Mouse (Mus musculus): Measurements from ENCODE around the gene Rapgef5. TPM values are rescaled to one million over a fixed set of nuclear protein-coding genes. Genes with fewer than 3 reads are reported as not detected.
A peak's percentile ranks its signal among the peaks of the same experiment; 100 is the strongest.

Gene Rapgef5
- total RNA-seq, 1 experiment: 9.9 TPM

GRCm38 (mm10) chr12:117678916-117679315, 162.6 kb downstream of the Rapgef5 start:
- Histone ChIP-seq H3K4me3 (ENCODE audit: insufficient read depth in 1 of 2, low read depth in 1 of 2, low read length in 2 of 2, poor library complexity in 1 of 2, severe bottlenecking in 1 of 2) (no peak overlapping the region), H3K9me3 (ENCODE audit: control insufficient read depth, insufficient read depth, low read depth, low read length) (no peaks in the 10 kb centered on the region), H3K36me3 (ENCODE audit: control insufficient read depth, insufficient read depth, low read length, poor library complexity, severe bottlenecking) (no peaks in the 10 kb centered on the region), H3K9ac (ENCODE audit: insufficient read depth, low read depth, low read length, poor library complexity, severe bottlenecking) (no peak overlapping the region), H3K27ac (ENCODE audit: insufficient read depth, low read depth, low read length, poor library complexity, severe bottlenecking) (no peak overlapping the region), H3K4me1 (ENCODE audit: control insufficient read depth in 2 of 2, insufficient read depth in 2 of 2, low read length in 2 of 2, poor library complexity in 1 of 2) (peaks cover 15 to 26% of the 10 kb centered on the region in 2 experiments)
- DNase-seq (ENCODE audit: low read depth, low spot score): no peak
- in situ Hi-C loops (cut with MboI; ENCODE audit: low sequenced_read_pairs in 2 of 2, unreplicated experiment in 2 of 2): no loop called here
- TF ChIP-seq MAFK (IDR thresholded peaks at IDR 0.05; ENCODE audit: insufficient read depth, low read depth, low read length) (no peak), HCFC1 (IDR thresholded peaks at IDR 0.05; ENCODE audit: borderline replicate concordance, insufficient read depth, low read length) (no peak), ZC3H11A (IDR thresholded peaks at IDR 0.05; ENCODE audit: borderline replicate concordance, low read depth, low read length) (no peak), CHD2 (IDR thresholded peaks at IDR 0.05; ENCODE audit: low read depth, low read length) (no peak), ZNF384 (IDR thresholded peaks at IDR 0.05; ENCODE audit: low read depth, low read length) (no peak)

- H3K36me3 ChIP-seq (ENCODE audit: control insufficient read depth, insufficient read depth, low read length, poor library complexity, severe bottlenecking): no peaks in the 10 kb centered on the region
- H3K9me3 ChIP-seq (ENCODE audit: control insufficient read depth, insufficient read depth, low read depth, low read length): no peaks in the 10 kb centered on the region
- no peak overlapping the region for H3K4me3 ChIP-seq (ENCODE audit: insufficient read depth in 1 of 2, low read depth in 1 of 2, low read length in 2 of 2, poor library complexity in 1 of 2, severe bottlenecking in 1 of 2)
- H3K9ac ChIP-seq (ENCODE audit: insufficient read depth, low read depth, low read length, poor library complexity, severe bottlenecking): no peak overlapping the region
- in situ Hi-C loops (cut with MboI; ENCODE audit: low sequenced_read_pairs in 2 of 2, unreplicated experiment in 2 of 2): no loop called here
- no peak for TF ChIP-seq HCFC1 (IDR thresholded peaks at IDR 0.05; ENCODE audit: borderline replicate concordance, insufficient read depth, low read length)
- no peak for TF ChIP-seq CHD2 (IDR thresholded peaks at IDR 0.05; ENCODE audit: low read depth, low read length)
- TF ChIP-seq MAFK (IDR thresholded peaks at IDR 0.05; ENCODE audit: insufficient read depth, low read depth, low read length): no peak
- no peak for TF ChIP-seq ZNF384 (IDR thresholded peaks at IDR 0.05; ENCODE audit: low read depth, low read length)
- TF ChIP-seq ZC3H11A (IDR thresholded peaks at IDR 0.05; ENCODE audit: borderline replicate concordance, low read depth, low read length): no peak
- H3K27ac ChIP-seq (ENCODE audit: insufficient read depth, low read depth, low read length, poor library complexity, severe bottlenecking): no peak overlapping the region
- peaks cover 18 to 31% of the 10 kb centered on the region in 2 experiments for H3K4me1 ChIP-seq (ENCODE audit: control insufficient read depth in 2 of 2, insufficient read depth in 2 of 2, low read length in 2 of 2, poor library complexity in 1 of 2)
- DNase-seq (ENCODE audit: low read depth, low spot score): no peak
These were observed 163.5 kb downstream of the Rapgef5 start for GRCm38 (mm10) chr12:117679795-117680194.

GRCm38 (mm10) chr12:117681273-117681672, 165.0 kb downstream of the Rapgef5 start:
- DNase-seq (ENCODE audit: low read depth, low spot score): no peak

GRCm38 (mm10) chr12:117683377-117683776, 167.1 kb downstream of the Rapgef5 start:
- Histone ChIP-seq H3K27ac (ENCODE audit: insufficient read depth, low read depth, low read length, poor library complexity, severe bottlenecking) (no peak overlapping the region), H3K4me3 (ENCODE audit: insufficient read depth in 1 of 2, low read depth in 1 of 2, low read length in 2 of 2, poor library complexity in 1 of 2, severe bottlenecking in 1 of 2) (no peak overlapping the region), H3K9ac (ENCODE audit: insufficient read depth, low read depth, low read length, poor library complexity, severe bottlenecking) (no peak overlapping the region), H3K9me3 (ENCODE audit: control insufficient read depth, insufficient read depth, low read depth, low read length) (no peaks in the 10 kb centered on the region), H3K4me1 (ENCODE audit: control insufficient read depth in 2 of 2, insufficient read depth in 2 of 2, low read length in 2 of 2, poor library complexity in 1 of 2) (peaks cover 21 to 38% of the 10 kb centered on the region in 2 experiments), H3K36me3 (ENCODE audit: control insufficient read depth, insufficient read depth, low read length, poor library complexity, severe bottlenecking) (no peaks in the 10 kb centered on the region)
- DNase-seq (ENCODE audit: low read depth, low spot score): no peak
- TF ChIP-seq HCFC1 (IDR thresholded peaks at IDR 0.05; ENCODE audit: borderline replicate concordance, insufficient read depth, low read length) (no peak), ZC3H11A (IDR thresholded peaks at IDR 0.05; ENCODE audit: borderline replicate concordance, low read depth, low read length) (no peak), ZNF384 (IDR thresholded peaks at IDR 0.05; ENCODE audit: low read depth, low read length) (no peak)
- in situ Hi-C loops (cut with MboI; ENCODE audit: low sequenced_read_pairs in 2 of 2, unreplicated experiment in 2 of 2): no loop called here

More at GRCm38 (mm10) chr12:117681273-117681672, 165.0 kb downstream of the Rapgef5 start:
- Histone ChIP-seq H3K9ac (ENCODE audit: insufficient read depth, low read depth, low read length, poor library complexity, severe bottlenecking) (no peak overlapping the region), H3K4me3 (ENCODE audit: insufficient read depth in 1 of 2, low read depth in 1 of 2, low read length in 2 of 2, poor library complexity in 1 of 2, severe bottlenecking in 1 of 2) (no peak overlapping the region), H3K27ac (ENCODE audit: insufficient read depth, low read depth, low read length, poor library complexity, severe bottlenecking) (no peak overlapping the region), H3K36me3 (ENCODE audit: control insufficient read depth, insufficient read depth, low read length, poor library complexity, severe bottlenecking) (no peaks in the 10 kb centered on the region), H3K9me3 (ENCODE audit: control insufficient read depth, insufficient read depth, low read depth, low read length) (no peaks in the 10 kb centered on the region), H3K4me1 (ENCODE audit: control insufficient read depth in 2 of 2, insufficient read depth in 2 of 2, low read length in 2 of 2, poor library complexity in 1 of 2) (peaks cover 19 to 38% of the 10 kb centered on the region in 2 experiments)
- in situ Hi-C loops (cut with MboI; ENCODE audit: low sequenced_read_pairs in 2 of 2, unreplicated experiment in 2 of 2): no loop called here
- TF ChIP-seq HCFC1 (IDR thresholded peaks at IDR 0.05; ENCODE audit: borderline replicate concordance, insufficient read depth, low read length) (no peak), ZC3H11A (IDR thresholded peaks at IDR 0.05; ENCODE audit: borderline replicate concordance, low read depth, low read length) (no peak), CHD2 (IDR thresholded peaks at IDR 0.05; ENCODE audit: low read depth, low read length) (no peak), MAFK (IDR thresholded peaks at IDR 0.05; ENCODE audit: insufficient read depth, low read depth, low read length) (no peak), ZNF384 (IDR thresholded peaks at IDR 0.05; ENCODE audit: low read depth, low read length) (no peak)

- in situ Hi-C loops (cut with MboI; ENCODE audit: low sequenced_read_pairs in 2 of 2, unreplicated experiment in 2 of 2): no loop called here
- Histone ChIP-seq H3K36me3 (ENCODE audit: control insufficient read depth, insufficient read depth, low read length, poor library complexity, severe bottlenecking) (no peaks in the 10 kb centered on the region), H3K4me1 (ENCODE audit: control insufficient read depth in 2 of 2, insufficient read depth in 2 of 2, low read length in 2 of 2, poor library complexity in 1 of 2) (peaks cover 21 to 38% of the 10 kb centered on the region in 2 experiments), H3K27ac (ENCODE audit: insufficient read depth, low read depth, low read length, poor library complexity, severe bottlenecking) (peak overlapping the region; percentile 86; the same call in 1 of the 2 replicates), H3K9me3 (ENCODE audit: control insufficient read depth, insufficient read depth, low read depth, low read length) (no peaks in the 10 kb centered on the region), H3K9ac (ENCODE audit: insufficient read depth, low read depth, low read length, poor library complexity, severe bottlenecking) (no peak overlapping the region), H3K4me3 (ENCODE audit: insufficient read depth in 1 of 2, low read depth in 1 of 2, low read length in 2 of 2, poor library complexity in 1 of 2, severe bottlenecking in 1 of 2) (no peak overlapping the region)
- DNase-seq (ENCODE audit: low read depth, low spot score): peak; percentile 51
- TF ChIP-seq MAFK (IDR thresholded peaks at IDR 0.05; ENCODE audit: insufficient read depth, low read depth, low read length): no peak
- TF ChIP-seq ZNF384 (IDR thresholded peaks at IDR 0.05; ENCODE audit: low read depth, low read length): peak; percentile 86
These were observed 167.7 kb downstream of the Rapgef5 start for GRCm38 (mm10) chr12:117683984-117684383.
